Mouse (Mus musculus) heart, adult 2 months (tissue): ENCODE measurements around the gene Cfap221.

Source experiments
- CTCF ChIP-seq: fragments of 200-600 bp; IDR thresholded peaks from 2 replicates; pipeline ENCODE4 v1.8.1; 2022; ENCODE audit warnings: antibody characterized with exemption, mild to moderate bottlenecking, moderate library complexity
- EP300 ChIP-seq: fragments of 200-500 bp; IDR thresholded peaks from 2 replicates; pipeline ENCODE4 v1.6.1; 2011; ENCODE audit warnings: low read depth, low read length, control low read depth; ENCODE audit not compliant: insufficient read depth
- POLR2A ChIP-seq: fragments of 200-500 bp; IDR thresholded peaks from 2 replicates; pipeline ENCODE4 v1.6.1; 2011; ENCODE audit warnings: mild to moderate bottlenecking, low read depth, low read length, control low read depth; ENCODE audit not compliant: insufficient read depth

- TF ChIP-seq POLR2A (no peak), CTCF (no peak), EP300 (no peak)
Measured at GRCm38 (mm10) chr1:119886320-119886719, 110.7 kb downstream of the Cfap221 start.
